Mouse (Mus musculus) layer of hippocampus, postnatal 25 days (tissue): ENCODE measurements around the gene Gfi1. TPM values are rescaled to one million over a fixed set of nuclear protein-coding genes. Genes with fewer than 3 reads are reported as not detected.

Source experiments
- DNase-seq, 2 experiments: peaks; one replicate each; pipeline ENCODE4 v3.0.0; 2022; ENCODE audit warnings: mixed read lengths in 2 of 2, low spot score in 1 of 2; ENCODE audit errors: extremely low spot score in 1 of 2
- total RNA-seq, 2 experiments: library from RNA; stranded (reverse); gene quantifications; 2 replicates each; pipeline ENCODE4 v1.2.3; 2021

Gene Gfi1
- total RNA-seq: not detected

- DNase-seq: no peak
Observed at GRCm38 (mm10) chr5:107725435-107726261, at the start of gene Gfi1. Gene Gfi1, minus strand, starts transcription at chr5:107726036.

- no peak for DNase-seq
Observed at GRCm38 (mm10) chr5:107772049-107772448, 46.2 kb upstream of the Gfi1 start.

GRCm38 (mm10) chr5:107768224-107768623 lies 42.4 kb upstream of the Gfi1 start:
- no peak for DNase-seq

- no peak for DNase-seq
Observed at GRCm38 (mm10) chr5:107765946-107766345, 40.1 kb upstream of the Gfi1 start.

- no peak for DNase-seq
Observed at GRCm38 (mm10) chr5:107764486-107764885, 38.6 kb upstream of the Gfi1 start.

GRCm38 (mm10) chr5:107763674-107764073 lies 37.8 kb upstream of the Gfi1 start:
- DNase-seq: no peak

- no peak for DNase-seq
Observed at GRCm38 (mm10) chr5:107759121-107759520, 33.3 kb upstream of the Gfi1 start.

- DNase-seq: no peak
Observed at GRCm38 (mm10) chr5:107756072-107756471, 30.2 kb upstream of the Gfi1 start.

GRCm38 (mm10) chr5:107754740-107755139 lies 28.9 kb upstream of the Gfi1 start:
- DNase-seq: no peak

- no peak for DNase-seq
Observed at GRCm38 (mm10) chr5:107753656-107754055, 27.8 kb upstream of the Gfi1 start.

- DNase-seq: no peak
Observed at GRCm38 (mm10) chr5:107749229-107749916, 23.5 kb upstream of the Gfi1 start.

- DNase-seq: no peak
Observed at GRCm38 (mm10) chr5:107739023-107739422, 13.2 kb upstream of the Gfi1 start.

GRCm38 (mm10) chr5:107738296-107738695 lies 12.5 kb upstream of the Gfi1 start:
- no peak for DNase-seq

GRCm38 (mm10) chr5:107736171-107736570 lies 10.3 kb upstream of the Gfi1 start:
- DNase-seq: no peak

GRCm38 (mm10) chr5:107731844-107732243 lies 6.0 kb upstream of the Gfi1 start:
- DNase-seq: no peak

GRCm38 (mm10) chr5:107731408-107731807 lies 5.6 kb upstream of the Gfi1 start:
- DNase-seq: no peak

- DNase-seq: no peak
Observed at GRCm38 (mm10) chr5:107727007-107727402, 1.2 kb upstream of the Gfi1 start.

- no peak for DNase-seq
Observed at GRCm38 (mm10) chr5:107726281-107727006, 608 bp upstream of the Gfi1 start.

- DNase-seq: no peak
Observed at GRCm38 (mm10) chr5:107724661-107725434, 988 bp downstream of the Gfi1 start.
